Mouse (Mus musculus): ENCODE results near the gene Zfp275. TPM values are rescaled to one million over a fixed set of nuclear protein-coding genes. Genes with fewer than 3 reads are reported as not detected.
"Not testable (repeated sequence)": the region's sequence is repeated elsewhere in the genome, so short reads cannot be mapped to it uniquely, and the experiment has no call there.

Gene Zfp275
- 10.3 and 10.5 TPM in 2 replicates for polyA plus RNA-seq (2015; fragmentation: Nextera tagmentation; extraction: Ambion mirVana)

- Histone ChIP-seq H3K27ac (peak within 1 kb of the TSS; percentile 82), H3K4me3 (peak within 1 kb of the TSS; percentile 52), H3K4me1 (peaks cover 15% of the 10 kb centered on the region; the same call in 1 of the 2 replicates), H3K27me3 (replicated peaks) (no peaks in the 10 kb centered on the region), H3K9me3 (no peaks in the 10 kb centered on the region), H3K4me2 (peak within 1 kb of the TSS; percentile 60), H3K36me3 (replicated peaks) (no peaks in the 10 kb centered on the region), H3K9ac (peak within 1 kb of the TSS; percentile 63)
- 23% methylated on average over 35 of the region's 37 CpGs for WGBS
- peak; percentile 97 for ATAC-seq (replicated peaks)
These were observed at the start of gene Zfp275 for GRCm38 (mm10) chrX:73342483-73342895. Gene Zfp275, plus strand, starts transcription at chrX:73342621.

GRCm38 (mm10) chrX:73292876-73293275 is 49.5 kb upstream of the Zfp275 start, which contains the start of the genes Xlr5a and Xlr5c:
Gene Xlr5a, minus strand, starts transcription at chrX:73292976.
Gene Xlr5c, minus strand, starts transcription at chrX:73292976.
- H3K9ac ChIP-seq; H3K4me1 ChIP-seq; ATAC-seq (replicated peaks); H3K4me3 ChIP-seq; H3K27me3 ChIP-seq (replicated peaks); H3K36me3 ChIP-seq (replicated peaks); H3K27ac ChIP-seq; H3K9me3 ChIP-seq; H3K4me2 ChIP-seq: not testable (repeated sequence)
- WGBS = 91% methylated on average over 15 of the region's 17 CpGs

GRCm38 (mm10) chrX:73295745-73296144 is 46.7 kb upstream of the Zfp275 start:
- H3K9me3 ChIP-seq; ATAC-seq (replicated peaks); H3K4me2 ChIP-seq; H3K4me3 ChIP-seq; H3K27me3 ChIP-seq (replicated peaks); H3K27ac ChIP-seq; H3K4me1 ChIP-seq; H3K36me3 ChIP-seq (replicated peaks); H3K9ac ChIP-seq: not testable (repeated sequence)
- 87% methylated on average over 9 of the region's 10 CpGs for WGBS

GRCm38 (mm10) chrX:73312522-73312921 is 29.9 kb upstream of the Zfp275 start:
- Histone ChIP-seq H3K9me3 (no peaks in the 10 kb centered on the region), H3K4me1 (no peaks in the 10 kb centered on the region), H3K9ac (no peak overlapping the region), H3K27me3 (replicated peaks) (no peaks in the 10 kb centered on the region), H3K27ac (no peak overlapping the region), H3K4me3 (no peak overlapping the region), H3K36me3 (replicated peaks) (no peaks in the 10 kb centered on the region), H3K4me2 (no peak overlapping the region)
- 40% methylated on average over 3 of the region's 3 CpGs for WGBS
- no peak for ATAC-seq (replicated peaks)

GRCm38 (mm10) chrX:73321029-73321428 is 21.4 kb upstream of the Zfp275 start:
- Histone ChIP-seq H3K4me3 (no peak overlapping the region), H3K4me1 (no peaks in the 10 kb centered on the region), H3K9me3 (no peaks in the 10 kb centered on the region), H3K4me2 (no peak overlapping the region), H3K27me3 (replicated peaks) (no peaks in the 10 kb centered on the region), H3K36me3 (replicated peaks) (no peaks in the 10 kb centered on the region), H3K27ac (no peak overlapping the region), H3K9ac (no peak overlapping the region)
- WGBS = 80% methylated on average over 3 of the region's 3 CpGs
- ATAC-seq (replicated peaks) = no peak

GRCm38 (mm10) chrX:73327215-73327614 is 15.2 kb upstream of the Zfp275 start:
- ATAC-seq (replicated peaks) = no peak

GRCm38 (mm10) chrX:73333548-73333947 is 8.9 kb upstream of the Zfp275 start:
- Histone ChIP-seq H3K36me3 (replicated peaks) (no peaks in the 10 kb centered on the region), H3K9ac (no peak overlapping the region), H3K4me1 (no peaks in the 10 kb centered on the region), H3K9me3 (no peaks in the 10 kb centered on the region), H3K4me3 (no peak overlapping the region), H3K27ac (no peak overlapping the region), H3K27me3 (replicated peaks) (no peaks in the 10 kb centered on the region), H3K4me2 (no peak overlapping the region)
- ATAC-seq (replicated peaks) = no peak

More at GRCm38 (mm10) chrX:73327215-73327614, 15.2 kb upstream of the Zfp275 start:
- 75% methylated on average over 2 of the region's 2 CpGs for WGBS
- H3K36me3 ChIP-seq (replicated peaks) = no peaks in the 10 kb centered on the region
- H3K27ac ChIP-seq = no peak overlapping the region
- H3K27me3 ChIP-seq (replicated peaks) = no peaks in the 10 kb centered on the region
- no peak overlapping the region for H3K4me2 ChIP-seq
- no peak overlapping the region for H3K4me3 ChIP-seq
- no peaks in the 10 kb centered on the region for H3K9me3 ChIP-seq
- H3K4me1 ChIP-seq = no peaks in the 10 kb centered on the region
- H3K9ac ChIP-seq = no peak overlapping the region

- ATAC-seq (replicated peaks) = no peak
- Histone ChIP-seq H3K36me3 (replicated peaks) (no peaks in the 10 kb centered on the region), H3K4me3 (no peak within 1 kb of the TSS), H3K4me2 (no peak within 1 kb of the TSS), H3K4me1 (no peaks in the 10 kb centered on the region), H3K27me3 (replicated peaks) (no peaks in the 10 kb centered on the region), H3K27ac (no peak within 1 kb of the TSS), H3K9ac (no peak within 1 kb of the TSS), H3K9me3 (no peaks in the 10 kb centered on the region)
- WGBS = 82% methylated on average over 4 of the region's 4 CpGs
These were observed 5.7 kb upstream of the Zfp275 start, which contains the start of gene Gm45015 for GRCm38 (mm10) chrX:73336740-73337139. Gene Gm45015, minus strand, starts transcription at chrX:73336840.

GRCm38 (mm10) chrX:73341473-73341872 is 948 bp upstream of the Zfp275 start:
- no peak overlapping the region for H3K4me3 ChIP-seq
- no peak overlapping the region for H3K27ac ChIP-seq

GRCm38 (mm10) chrX:73342068-73342467 is 353 bp upstream of the Zfp275 start:
- H3K4me1 ChIP-seq = peaks cover 15% of the 10 kb centered on the region; the same call in 1 of the 2 replicates
- WGBS = 30% methylated on average over 3 of the region's 3 CpGs
- peak overlapping the region; percentile 82; the same call in 1 of the 2 replicates for H3K27ac ChIP-seq
- H3K9me3 ChIP-seq = no peaks in the 10 kb centered on the region
- peak overlapping the region; percentile 52 for H3K4me3 ChIP-seq
- H3K36me3 ChIP-seq (replicated peaks) = no peaks in the 10 kb centered on the region
- H3K4me2 ChIP-seq = peak overlapping the region; percentile 60
- peak overlapping the region; percentile 63; the same call in 1 of the 2 replicates for H3K9ac ChIP-seq
- H3K27me3 ChIP-seq (replicated peaks) = no peaks in the 10 kb centered on the region
- peak; percentile 65 for ATAC-seq (replicated peaks)

More at GRCm38 (mm10) chrX:73341473-73341872, 948 bp upstream of the Zfp275 start:
- Histone ChIP-seq H3K4me2 (no peak overlapping the region), H3K27me3 (replicated peaks) (no peaks in the 10 kb centered on the region), H3K9me3 (no peaks in the 10 kb centered on the region), H3K36me3 (replicated peaks) (no peaks in the 10 kb centered on the region), H3K4me1 (peaks cover 15% of the 10 kb centered on the region; the same call in 1 of the 2 replicates), H3K9ac (no peak overlapping the region)
- WGBS = 51% methylated on average over 1 of the region's 1 CpGs
- no peak for ATAC-seq (replicated peaks)

GRCm38 (mm10) chrX:73342941-73343735 is 717 bp downstream of the Zfp275 start:
- Histone ChIP-seq H3K27ac (peak overlapping the region; percentile 82), H3K4me3 (peak overlapping the region; percentile 52), H3K9ac (peak overlapping the region; percentile 63), H3K4me1 (peaks cover 15% of the 10 kb centered on the region; the same call in 1 of the 2 replicates), H3K4me2 (peak overlapping the region; percentile 60), H3K27me3 (replicated peaks) (no peaks in the 10 kb centered on the region), H3K9me3 (no peaks in the 10 kb centered on the region), H3K36me3 (replicated peaks) (no peaks in the 10 kb centered on the region)
- ATAC-seq (replicated peaks) = peak; percentile 76
- 22% methylated on average over 15 of the region's 15 CpGs for WGBS

GRCm38 (mm10) chrX:73343802-73344201 is 1.4 kb downstream of the Zfp275 start:
- Histone ChIP-seq H3K27ac (no peak overlapping the region), H3K9ac (no peak overlapping the region), H3K4me3 (peak overlapping the region; percentile 52; the same call in 1 of the 2 replicates), H3K4me1 (peaks cover 15% of the 10 kb centered on the region; the same call in 1 of the 2 replicates), H3K4me2 (peak overlapping the region; percentile 60; the same call in 1 of the 2 replicates), H3K27me3 (replicated peaks) (no peaks in the 10 kb centered on the region), H3K36me3 (replicated peaks) (no peaks in the 10 kb centered on the region), H3K9me3 (no peaks in the 10 kb centered on the region)
- 67% methylated on average over 1 of the region's 1 CpGs for WGBS
- no peak for ATAC-seq (replicated peaks)

Measured in midbrain, embryonic 15.5 days (tissue).